Mouse (Mus musculus) E14TG2a.4 (cell line): ENCODE measurements around the gene Nfatc3.

Experiments used
- CTCF ChIP-seq: conservative IDR thresholded peaks from 2 replicates; pipeline ENCODE4 v1.5.1; 2014; ENCODE audit warnings: low read length
- NANOG ChIP-seq: IDR thresholded peaks from 2 replicates; pipeline ENCODE4 v1.6.1; 2014; ENCODE audit warnings: borderline replicate concordance, low read length, mixed read lengths
- POU5F1 ChIP-seq: IDR thresholded peaks from 2 replicates; pipeline ENCODE4 v1.6.1; 2014; ENCODE audit warnings: low read length, borderline replicate concordance

DNA sequence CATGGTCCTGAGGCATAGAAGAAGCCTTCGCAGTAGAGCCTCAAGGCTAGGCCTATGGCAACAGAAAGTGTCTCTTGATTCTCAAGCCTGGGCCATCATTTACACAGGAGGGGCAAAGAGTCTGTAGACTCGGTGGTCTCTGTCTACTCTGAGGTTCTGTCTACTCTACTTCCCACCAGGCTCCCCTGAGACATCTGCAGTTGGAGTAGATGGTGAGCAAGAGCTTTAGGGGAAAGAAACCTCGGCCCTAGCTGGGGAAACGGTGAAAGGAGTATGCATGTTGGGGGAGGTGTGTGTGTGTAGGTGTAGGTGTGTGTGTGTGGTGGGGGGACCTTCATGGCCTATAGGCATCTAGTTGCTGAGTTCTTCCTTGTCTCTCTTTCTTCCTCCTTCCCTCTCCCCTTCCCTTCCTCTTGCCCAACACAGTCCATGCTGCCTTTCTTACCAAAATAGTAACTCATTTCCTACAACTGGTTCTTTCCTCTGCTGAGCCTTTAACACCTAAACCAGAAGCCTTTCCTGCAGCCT lies 2.1 kb upstream of the Nfatc3 start:
- no peak for TF ChIP-seq CTCF
- no peak for TF ChIP-seq POU5F1
- TF ChIP-seq NANOG = no peak
